Mouse (Mus musculus): ENCODE measurements around the gene Acer3.

Acer3 gene

DNA sequence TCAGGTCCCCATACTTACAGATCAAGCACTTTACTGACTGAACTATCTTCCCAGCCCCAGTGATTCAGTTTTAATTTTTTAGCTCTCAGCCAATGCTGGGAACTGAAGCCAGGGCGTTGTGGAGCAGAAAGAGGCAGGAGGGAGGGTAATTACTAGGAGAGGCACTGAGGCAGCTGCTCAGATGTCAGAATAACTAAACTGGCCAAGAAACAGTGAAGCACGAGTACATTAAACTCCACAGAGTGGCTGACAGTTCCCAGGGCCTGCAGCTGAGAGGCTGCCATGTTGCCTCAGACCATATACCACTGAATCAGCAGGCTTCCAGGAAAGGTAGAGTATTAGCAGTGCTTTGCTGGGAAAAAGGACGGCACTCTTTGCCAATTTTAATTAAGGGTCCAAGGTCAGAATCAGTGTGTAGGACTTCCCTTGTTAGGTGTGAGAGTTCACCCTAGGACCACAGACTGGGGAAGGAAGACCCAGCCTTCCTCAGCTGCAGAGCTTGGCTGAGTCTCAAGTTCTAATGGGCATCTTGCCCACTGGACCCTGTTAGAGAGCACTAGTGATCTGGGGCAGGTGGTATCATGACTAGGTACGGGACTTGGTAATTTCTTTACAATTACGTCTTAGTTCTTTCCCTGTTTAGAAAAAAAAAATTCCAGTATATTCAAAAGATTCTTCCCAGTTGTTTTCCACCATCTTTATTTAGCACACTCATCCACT lies 11.8 kb upstream of the Acer3 start:
- DNase-seq, result no peak

DNA sequence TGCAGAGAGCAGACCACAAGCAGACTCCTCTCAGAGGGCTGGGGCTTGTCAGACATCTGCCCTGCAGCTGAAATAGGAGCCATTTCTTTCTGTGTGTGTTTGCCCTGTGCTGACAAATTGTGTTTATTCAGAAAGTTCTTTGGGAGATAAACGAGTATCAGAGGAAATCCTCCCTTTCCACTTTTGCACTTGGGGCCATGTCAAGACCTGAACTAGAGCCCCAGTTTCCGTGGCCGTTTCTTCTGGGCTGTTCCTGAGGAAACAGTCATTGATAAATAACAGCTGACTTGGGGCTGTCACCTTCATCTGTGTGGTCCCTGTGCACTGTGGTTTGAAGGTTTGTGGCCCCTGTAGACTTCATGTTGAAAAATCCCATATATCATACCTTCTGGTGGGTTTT lies 10.9 kb upstream of the Acer3 start:
- no peak for DNase-seq

DNA sequence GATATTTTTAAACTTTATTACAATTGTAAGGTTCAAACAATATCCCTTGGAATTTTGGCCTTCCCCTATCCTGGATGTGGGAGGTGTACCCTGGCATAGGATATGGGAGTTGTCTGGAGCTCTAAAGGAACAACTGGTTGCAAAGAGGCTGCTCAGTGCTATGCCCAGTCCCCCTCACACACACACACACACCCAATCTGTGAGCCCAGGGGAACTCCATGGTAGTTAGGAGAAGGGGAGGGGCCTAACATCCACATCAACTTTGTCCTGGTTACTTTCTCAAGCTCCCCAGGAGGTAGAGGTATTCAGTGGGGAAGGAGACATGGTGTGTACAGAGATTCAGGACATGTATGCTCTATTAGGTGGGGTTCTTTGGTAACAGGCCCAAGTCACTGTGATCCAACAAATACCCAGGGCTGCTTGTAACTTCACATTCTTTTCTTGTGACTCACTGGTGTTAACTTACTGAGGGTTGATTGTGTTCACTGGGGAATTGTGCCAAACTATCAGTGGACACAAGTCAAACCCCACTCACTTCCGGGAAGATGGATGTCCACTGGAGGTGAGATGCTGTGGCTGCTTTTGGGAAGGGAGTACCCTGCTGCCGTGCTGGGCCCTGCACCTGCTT lies 9.5 kb upstream of the Acer3 start:
- no peak for DNase-seq

DNA sequence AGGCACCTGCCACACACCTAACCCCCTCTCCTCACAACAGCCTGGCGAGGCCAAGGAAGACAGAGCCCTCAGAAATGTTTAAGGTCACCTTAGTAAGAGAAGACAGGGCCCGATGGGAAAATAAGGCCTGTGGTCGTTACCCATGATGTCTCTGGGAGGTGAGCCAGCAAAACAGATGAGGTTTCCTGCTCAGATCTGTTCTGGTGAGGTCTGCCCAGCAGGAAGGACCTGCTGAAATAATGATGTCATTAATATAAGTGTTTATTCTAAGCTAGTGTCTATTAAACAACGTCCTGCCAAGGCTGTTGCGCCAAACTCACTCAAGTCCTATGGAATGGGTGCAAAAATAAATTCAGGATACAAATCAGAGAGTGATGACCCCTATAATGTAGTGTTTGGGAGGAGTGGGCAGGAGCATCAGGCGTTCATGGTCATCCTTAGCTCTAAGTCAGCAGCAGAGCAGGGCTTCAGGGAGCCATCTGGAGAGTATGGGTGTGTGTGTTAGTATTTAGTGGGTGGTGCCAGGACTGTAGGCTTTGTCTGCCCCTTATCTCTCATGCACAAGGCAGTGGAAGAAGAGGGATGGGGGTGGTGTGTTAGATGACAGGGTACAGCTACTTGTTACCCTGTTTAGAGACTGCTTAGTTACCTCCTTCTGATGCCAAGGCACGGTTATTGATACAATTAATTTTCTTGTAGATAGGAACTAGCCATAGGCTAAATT lies 8.8 kb upstream of the Acer3 start:
- no peak for DNase-seq

DNA sequence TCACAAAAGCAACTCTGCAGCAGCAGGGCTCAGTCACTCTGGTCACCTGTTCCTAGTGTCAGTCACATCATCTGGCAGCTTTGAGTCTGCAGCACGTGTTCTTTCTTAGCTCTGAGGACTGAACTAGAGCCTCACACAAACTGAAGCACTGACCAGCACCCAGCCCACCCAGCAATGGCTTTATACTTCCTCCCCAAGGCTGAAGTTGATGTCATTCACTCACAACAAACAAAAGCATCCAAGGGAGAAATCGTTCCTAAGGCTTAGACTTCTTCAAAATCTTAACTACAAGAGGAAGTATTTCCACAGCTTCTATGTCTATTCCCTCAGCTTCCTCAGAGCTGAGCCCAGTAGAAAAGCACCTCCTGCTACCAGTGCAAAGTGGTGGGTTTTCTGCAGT lies 7.3 kb upstream of the Acer3 start:
- DNase-seq, result no peak

DNA sequence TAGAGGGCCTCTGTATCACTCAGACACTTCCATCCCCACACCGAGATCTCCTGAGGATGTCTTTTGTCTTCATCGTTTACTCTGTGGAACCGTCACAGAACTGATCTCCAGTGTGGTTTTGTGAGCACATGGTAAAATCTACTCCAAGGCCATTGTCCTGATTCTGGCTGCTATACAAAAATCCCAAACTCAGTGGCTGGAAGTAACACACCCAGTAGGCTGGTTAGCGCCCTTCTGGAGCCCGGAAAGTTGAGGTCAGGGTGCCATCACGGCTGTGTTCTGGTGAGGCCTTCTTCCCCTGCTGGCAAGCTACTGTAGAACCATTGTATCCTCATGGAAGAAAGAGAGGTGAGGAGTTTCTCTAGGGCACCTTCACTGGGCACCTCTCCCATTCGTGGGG lies 5.0 kb upstream of the Acer3 start:
- DNase-seq, result no peak

DNA sequence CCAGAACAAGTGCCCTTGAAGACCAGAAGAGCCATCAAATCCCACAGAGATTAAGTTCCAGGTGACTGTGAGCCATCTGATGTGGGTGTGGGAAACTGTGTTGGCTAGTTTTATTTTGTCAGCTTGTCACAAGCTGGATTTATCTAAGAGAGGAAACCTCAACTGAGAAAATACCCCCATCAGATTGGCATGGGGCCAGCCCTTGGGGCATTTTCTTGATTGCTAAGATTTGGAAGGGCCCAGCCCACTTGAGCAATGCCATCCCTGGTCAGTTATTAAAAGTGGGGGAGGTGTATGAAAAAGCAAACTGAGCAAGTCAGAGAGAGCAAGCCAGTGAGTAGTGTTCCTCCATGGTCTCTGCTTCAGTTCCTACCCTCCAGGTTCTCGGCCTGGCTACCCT lies 3.2 kb upstream of the Acer3 start:
- DNase-seq, result no peak

DNA sequence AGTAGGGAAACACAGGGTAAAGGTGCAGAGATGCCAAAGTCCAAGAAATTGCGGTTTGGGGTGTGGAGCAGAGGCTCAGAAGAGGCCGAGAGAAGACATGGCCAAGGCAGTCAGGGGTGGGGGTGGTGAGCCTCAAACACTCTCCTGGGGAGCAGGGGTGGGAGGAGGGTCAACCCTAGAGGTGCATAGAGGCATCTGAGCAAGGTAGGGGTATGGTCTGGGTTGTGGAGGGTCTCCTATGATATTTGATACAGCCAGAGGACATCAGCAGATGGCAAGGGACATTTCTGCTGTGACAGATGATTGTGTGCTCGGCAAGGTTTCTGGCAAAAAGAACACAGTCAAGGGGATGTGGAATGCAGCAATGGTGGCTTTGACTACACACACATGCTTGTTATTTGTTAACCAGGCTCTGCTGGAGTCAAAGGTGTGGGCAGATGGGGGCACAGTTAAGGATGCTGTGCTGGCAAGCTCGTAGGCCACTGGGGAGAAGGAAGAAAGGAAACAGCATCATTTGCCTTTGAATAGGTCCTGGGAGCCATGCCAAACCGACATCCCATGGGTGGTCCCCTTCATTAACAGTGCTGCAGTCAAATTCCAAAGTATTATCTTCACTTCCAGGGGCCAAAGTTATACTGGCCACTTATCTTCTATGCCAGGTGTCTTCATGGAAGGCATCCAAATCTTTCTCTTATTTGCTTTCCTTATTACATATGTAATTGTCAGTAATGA lies 2.4 kb upstream of the Acer3 start:
- peak; percentile 14 for DNase-seq

DNA sequence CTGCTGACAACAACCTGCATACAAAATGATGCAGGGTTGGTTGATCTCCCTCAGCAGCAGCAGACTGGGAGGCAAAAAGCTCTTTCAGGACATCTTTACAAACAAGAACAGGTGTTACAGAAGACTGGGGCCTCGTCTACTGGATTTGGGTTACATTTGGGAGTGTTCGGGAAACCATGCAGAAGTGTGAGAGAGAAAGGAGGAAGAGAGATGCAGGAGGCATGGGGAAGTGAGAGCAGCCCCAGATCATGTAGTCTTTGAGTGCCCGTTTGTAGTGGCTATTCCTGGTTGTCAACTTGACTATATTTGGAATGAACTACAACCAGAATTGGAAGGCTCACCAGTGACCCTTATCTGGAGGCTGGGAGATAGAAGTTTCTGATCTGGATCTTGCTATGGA lies 1.4 kb upstream of the Acer3 start:
- no peak for DNase-seq

DNA sequence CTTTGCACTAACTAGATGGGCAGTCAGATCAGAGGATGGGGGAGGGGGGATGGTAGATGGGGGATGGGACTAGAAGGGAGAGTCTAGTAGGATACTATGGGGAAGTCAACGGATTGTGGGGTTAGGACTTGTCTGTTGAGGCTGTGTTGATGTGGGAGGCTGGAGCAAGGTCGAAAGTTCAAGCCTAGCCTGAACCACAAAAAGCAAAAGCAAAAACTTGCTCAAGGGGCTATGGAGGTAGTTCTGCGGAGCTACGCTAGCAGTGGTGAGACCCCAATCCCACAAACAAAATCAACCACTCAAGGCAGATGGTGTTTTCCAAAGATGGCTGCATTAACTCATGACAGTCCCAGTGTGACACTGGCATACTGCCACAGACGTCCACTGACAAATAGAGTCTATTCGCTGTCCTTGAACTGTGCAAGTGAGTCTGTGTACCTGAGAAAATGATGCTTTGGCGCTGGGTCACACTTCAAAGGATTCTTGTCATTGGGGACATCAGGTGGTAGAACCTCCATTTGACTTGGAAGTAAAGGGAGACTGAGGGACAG lies 927 bp downstream of the Acer3 start:
- no peak for DNase-seq

DNA sequence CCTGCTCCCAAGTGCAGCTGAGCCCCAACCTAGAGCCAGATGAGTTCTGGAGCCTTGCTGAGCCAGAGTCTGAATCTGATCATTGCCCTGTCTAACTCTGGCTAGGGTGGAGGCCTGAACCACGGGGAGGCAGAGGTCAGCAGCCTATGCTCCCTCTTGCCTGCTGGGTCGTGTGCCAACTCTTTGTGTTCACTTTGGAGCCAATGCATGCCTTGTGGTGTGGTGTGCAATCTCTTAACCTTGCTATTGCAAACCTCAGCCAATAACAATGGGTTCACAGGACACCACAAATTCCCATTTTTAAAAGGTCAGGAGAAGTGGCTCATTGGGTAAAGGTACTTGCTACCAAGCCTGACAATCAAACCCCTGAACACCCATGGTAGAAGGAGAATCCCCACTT lies 4.4 kb downstream of the Acer3 start:
- DNase-seq, result no peak

DNA sequence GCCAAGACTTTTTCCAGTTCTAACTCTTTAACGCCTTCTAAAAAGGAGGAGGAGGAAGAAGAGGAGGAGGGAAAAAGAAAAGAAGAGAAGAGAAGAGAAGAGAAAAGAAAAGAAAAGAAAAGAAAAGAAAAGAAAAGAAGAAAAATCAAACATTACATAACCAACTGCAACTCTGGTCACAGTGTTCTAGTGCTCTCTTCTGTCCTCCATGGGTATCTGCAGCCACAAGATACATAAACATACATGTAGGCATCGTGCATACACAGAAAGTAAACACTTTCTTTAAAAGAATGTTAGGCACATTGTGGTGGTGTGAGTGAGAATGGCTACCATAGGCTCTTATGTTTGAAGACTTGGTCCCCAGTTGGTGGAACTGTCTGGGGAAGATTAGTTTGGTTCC lies 5.9 kb downstream of the Acer3 start:
- no peak for DNase-seq

DNA sequence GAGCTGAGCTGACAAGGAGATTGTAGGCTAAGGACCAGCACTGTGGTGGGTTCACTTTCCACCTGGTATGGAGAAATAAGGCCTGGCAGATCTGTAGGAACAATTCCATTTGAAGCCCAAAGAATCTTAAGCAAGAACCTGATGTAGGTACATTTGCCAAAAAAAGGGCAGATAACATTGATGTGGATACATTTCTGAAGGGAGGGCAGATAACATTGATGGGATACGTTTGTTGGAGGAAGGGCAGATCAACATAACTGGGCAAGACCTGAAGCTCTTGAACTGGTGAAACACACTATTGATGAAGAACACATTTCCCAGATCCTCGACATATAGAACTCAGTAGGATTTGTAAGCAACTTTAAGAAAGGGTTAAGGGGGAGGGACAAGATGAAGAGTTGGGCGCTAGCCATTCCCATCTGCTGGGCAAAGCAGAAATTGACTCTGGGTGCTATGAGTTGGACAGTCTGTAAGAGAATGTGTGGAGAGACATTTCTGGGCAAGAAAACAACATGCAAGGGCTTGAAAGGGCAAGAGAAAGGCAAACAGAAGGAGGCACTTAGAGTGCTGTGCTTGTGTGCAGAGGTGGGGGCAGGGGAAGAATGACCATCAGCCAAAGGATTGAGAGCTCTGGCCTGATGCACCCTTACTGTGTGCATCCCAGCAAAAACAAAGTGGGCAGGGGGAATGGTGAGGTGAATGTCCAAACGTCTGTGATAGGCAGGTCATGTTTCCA lies 8.7 kb downstream of the Acer3 start:
- no peak for DNase-seq

DNA sequence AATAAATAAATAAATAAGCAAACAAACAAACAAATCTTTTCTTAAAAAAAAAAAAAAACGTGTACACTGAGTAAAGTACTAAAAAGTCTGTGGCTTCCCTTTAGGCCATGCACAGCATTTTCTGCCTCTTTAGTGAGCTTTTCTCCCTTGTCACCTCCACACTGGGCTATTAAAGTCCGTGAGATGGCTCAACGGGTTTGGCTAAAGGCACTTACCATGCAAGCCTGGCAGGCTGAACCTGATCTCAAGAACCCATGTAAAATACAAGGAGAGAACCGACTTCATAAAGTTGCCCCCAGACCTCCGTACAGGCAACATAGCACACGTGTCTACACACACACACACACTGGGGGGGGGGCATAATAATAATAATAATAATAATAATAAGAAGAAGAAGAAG lies 10.7 kb downstream of the Acer3 start:
- no peak for DNase-seq

DNA sequence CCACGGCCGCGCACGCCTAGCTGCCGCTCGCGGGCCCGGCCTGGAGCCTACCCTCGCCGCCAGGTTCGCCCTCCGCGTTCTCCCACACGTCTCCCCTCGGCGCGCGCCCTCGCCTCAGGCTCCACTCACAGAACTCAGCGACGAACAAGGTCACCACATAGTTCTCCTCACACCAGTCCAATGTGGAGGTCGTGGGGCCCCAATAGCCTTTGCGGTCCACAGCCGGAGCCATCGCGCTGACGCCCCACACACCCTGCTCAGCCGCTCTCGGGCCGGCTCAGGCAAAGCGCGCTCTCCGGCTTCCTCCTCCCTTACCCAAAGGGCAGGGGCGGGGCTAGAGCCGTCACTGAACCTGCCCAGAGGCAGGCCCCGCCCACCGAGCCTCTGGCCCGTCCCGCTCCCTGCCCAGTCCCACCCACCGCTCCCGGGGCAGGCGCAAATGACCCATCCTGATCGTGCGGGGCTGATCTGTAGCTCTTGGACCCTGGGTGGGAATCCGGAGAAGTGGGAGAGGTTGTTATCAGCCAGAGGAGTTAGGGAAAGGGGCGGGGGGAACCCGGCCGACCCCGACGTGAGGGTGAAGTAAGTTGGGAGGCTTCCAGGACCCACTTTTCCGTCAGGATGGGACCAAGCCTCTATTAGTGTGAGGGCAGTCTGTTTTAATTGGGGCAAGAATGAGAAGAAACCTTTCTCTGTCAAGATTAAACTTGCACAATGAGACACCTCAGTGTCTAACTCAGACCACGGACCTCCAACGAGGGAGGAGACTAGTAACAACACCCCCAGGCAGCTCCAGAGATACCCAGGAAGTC lies 11.6 kb downstream of the Acer3 start:
- peak; percentile 90 for DNase-seq

DNA sequence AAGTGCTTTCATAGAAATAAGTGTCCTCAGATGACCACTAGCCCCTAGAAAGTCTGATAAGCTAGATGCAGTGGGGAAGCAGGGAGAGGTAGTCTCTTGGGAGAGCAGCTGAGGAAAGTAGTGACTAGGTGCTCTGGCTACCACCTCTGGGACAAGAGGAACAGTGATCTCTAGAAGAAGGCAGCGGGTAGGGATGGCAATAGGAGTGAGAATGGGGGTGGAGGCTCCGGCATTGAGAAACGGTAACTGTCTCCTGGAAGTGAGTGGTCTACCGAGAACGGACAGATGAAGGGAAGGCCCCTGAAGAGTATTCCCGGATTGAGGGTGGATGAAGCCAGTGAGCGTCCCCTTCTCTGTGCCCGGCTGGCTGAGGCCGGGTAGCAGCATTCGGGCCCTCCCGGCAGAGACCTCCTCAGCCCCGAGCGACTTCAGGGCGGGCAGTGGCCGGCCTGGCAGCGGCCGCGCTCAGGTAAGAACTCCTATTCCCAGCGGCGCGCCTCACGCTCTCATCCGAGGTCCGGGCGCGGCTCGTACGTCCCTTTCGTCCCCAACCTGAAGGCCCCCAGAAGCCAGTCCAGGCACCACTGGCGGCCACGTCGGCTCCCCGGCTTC lies 12.3 kb downstream of the Acer3 start:
- no peak for DNase-seq

DNA sequence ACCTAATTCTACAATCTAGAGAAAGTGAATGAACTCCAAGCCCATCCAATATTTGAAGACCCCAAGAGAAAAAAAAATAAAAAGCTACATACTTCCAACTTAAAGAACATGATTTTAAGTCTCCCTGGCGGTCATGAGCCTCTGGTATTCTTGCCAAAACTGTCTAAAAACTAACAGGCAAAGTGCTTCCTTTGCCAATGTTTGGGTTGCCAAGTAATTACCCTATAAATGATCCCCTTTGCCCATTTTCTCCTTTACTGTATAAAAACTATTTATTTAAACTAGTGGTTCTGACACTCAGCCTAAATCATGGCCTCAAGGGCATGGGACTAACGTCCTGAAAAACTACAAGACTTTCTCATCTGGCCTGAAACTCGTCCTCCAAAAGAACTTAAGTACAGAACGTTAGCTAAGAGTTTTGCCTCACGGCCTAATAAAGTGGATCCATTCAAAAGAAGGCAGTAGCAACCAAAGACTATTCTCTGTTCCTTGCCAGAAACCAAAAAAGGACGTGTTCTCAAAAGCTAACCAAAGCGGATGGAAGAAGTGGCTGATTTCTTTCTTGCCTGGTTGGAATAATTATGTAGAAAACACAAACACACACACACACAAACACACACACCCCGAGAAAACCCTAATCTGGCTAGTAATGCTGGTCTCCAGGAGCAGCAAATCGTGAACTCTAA lies 12.9 kb downstream of the Acer3 start:
- DNase-seq, result no peak

DNA sequence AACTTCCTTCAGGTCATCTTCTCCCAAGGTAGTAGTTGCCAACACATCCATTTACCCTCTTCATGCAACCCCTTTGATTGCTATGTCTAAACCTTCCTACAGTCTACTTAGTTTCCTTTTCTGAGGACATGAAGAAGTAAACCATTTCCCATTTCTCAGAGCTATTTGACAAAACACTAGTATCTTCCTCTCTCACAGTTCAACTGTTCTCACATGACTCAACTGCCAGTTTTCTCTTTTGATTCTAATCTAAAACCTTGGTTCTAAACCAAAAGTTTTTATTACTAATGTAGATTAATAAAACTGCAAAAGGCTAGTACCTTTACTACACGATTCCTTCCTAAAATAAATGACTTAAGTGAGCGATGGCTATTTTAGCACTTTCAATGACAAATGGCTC lies 13.6 kb downstream of the Acer3 start:
- DNase-seq, result no peak

DNA sequence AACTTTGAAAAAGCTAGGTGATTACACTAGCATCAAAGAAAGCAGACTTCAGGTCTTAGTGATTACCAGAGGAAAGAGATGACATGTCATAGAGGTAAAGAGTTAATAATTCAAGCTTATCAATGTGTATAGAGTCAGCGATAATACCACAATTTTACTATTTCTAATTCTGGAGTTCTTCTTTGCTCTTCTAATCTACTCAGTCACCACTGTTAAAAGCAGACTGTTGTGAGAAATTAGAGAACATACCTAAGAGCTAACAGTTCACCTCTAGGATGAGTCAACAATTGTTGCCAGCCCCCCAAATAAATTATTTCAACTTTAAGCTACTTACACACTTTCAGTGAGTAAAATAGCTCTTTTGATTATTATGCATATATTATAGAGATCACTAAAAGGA lies 28.1 kb downstream of the Acer3 start:
- no peak for DNase-seq

DNA sequence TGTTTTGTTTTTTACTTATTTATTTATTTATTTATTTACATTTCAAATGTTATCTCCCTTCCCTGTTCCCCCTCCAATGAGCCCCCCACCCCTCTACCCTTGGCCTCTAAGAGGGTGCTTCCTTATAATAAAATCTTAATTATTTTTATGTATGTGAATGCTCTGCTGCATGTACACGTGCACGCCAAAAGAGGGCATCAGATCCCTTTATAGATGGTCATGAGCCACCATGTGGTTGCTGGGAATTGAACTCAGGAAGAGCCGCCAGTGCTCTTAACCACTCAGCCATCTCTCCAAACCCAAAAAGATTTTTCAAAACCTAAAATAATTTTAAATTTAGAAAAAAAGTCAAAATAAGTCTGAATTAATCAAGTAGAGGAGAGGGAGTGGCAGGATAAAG lies 31.4 kb downstream of the Acer3 start:
- no peak for DNase-seq

DNA sequence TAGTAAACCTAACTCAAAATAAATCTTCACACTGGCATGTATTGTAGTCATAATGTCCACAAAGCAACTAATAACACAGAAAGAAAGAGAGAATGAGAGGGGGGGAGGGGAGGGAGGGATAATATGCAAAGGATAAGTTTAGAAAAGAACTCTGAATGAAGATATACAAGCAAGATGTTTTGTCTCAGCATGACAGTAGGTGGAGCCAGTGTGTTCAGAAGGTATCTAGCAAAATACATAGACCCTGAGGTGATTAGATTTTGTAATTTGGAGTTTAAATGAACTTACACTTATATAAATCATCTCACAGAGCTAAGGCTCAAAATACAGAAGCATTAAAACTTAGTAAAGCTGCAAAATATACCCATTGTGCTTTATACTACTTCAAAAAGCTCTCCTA lies 44.7 kb downstream of the Acer3 start:
- DNase-seq, result no peak
